Mouse (Mus musculus) monocyte, adult 5-6 weeks (primary cell): ENCODE data around the gene Mustn1. TPM values are rescaled to one million over a fixed set of nuclear protein-coding genes. Genes with fewer than 3 reads are reported as not detected.

Source experiments
- ATAC-seq: fragments of 153-309, 156-312 bp; replicated peaks from 2 replicates; pipeline ENCODE4 v1.8.0; 2017; ENCODE audit warnings: mild to moderate bottlenecking; ENCODE audit not compliant: low TSS enrichment, insufficient number of reproducible peaks, severe bottlenecking, poor library complexity, low FRiP score
- total RNA-seq: library from RNA; stranded (forward); fragments of 200-1000, 200-491, 200-594 nt; gene quantifications from 3 replicates; pipeline ENCODE4 v1.2.3, GENCODE M21; 2017

Mustn1 gene
- 0.49 to 1.3 TPM in 2 of 3 replicates, not detected in the other for total RNA-seq

DNA sequence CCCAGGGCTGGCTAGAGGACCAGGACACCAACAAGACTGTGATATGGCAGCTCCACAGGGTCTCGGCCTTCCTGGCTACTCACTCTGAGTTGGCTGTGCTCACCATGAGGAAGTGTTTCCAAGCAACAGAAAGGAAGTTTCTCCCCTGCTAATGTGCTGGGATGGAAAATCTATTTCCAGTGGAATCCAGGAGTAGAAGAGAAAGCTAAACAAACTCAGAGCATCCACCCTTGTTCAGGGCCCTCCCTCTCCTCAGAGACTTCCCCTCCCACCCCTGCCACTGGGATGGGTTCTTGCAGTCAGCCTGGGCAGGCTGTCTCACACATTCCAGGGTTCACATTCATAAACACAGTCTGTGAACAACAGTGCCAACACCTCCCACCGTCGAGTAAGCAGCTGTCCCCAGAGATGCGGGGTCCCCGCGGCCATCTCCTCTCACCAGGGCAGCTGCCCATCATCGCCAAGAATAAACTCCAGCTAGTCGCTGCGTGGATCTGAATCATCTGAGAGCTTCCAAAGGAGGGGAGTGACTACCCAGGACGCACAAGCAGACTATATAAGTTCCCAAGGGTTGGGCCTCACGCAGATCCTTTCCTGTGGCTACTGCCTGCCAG lies at the start of gene Mustn1:
Mustn1 (plus strand) TSS at position 243 of the 614 bp plus-strand sequence.
- ATAC-seq: no peak

DNA sequence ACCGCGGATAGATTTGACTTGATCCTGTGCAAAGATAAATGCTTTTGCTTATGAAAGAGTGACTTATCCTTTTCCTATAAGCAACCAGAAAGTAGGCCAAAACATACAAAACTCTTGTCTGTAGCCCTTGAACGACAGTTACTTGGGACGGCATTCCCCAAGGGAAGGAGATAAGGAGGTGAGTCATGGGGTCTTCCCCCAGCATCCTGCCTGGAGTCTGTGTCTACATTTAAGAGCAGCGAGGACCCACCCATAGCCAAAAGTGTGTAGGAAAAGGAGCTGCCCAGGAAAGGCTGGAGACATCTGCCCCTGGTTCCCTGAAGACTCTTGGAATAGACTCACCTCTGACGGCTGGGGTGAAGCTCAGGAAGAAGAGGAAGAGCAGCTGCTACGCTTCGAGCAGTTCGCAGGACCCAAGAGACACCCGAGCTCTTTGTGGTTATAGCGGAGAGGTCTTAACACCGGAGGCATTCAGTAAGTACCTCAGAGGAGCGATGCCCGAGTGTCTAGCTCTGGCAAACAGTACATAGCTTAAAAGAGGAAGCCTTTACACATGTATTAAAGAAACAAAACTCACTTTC lies 41.5 kb upstream of the Mustn1 start:
- ATAC-seq: no peak

DNA sequence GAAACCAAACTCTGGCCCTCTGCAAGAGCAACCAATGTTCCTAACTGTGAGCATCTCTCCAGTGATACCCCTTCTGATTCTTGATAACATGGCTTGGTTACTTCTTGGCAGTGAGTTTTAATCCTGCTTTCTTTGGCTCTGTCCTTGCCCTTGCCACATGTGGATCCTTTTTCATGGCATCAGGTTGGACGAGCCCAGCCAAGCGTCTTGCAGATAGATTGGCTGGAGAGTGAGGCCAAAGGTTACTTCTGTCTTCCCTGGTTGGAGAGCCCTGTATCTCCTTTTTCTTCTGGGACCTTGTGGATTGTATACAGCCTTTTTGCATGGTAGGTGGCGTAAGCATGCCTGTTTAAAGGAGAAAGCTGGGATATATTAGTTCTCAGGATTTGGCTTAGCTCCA lies 35.3 kb upstream of the Mustn1 start:
- no peak for ATAC-seq

DNA sequence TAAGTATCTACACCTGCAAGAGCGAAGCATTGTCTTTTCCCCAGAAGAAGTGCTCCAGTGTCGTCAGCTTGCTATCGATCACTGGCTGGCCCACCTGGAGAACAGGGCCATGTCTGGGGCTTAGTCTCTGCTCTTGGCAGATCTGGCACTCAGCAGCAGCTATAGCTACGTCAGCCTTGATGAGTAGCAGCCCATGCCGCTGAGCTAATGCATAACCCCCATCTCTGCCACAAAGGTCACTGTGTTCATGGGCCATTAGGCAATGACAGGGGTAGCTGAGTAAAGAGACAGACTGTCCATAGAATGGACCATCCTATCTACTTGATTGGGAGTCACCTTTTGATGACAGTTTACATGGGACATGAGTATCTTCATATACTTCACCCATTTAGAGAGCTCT lies 28.5 kb upstream of the Mustn1 start:
- no peak for ATAC-seq

DNA sequence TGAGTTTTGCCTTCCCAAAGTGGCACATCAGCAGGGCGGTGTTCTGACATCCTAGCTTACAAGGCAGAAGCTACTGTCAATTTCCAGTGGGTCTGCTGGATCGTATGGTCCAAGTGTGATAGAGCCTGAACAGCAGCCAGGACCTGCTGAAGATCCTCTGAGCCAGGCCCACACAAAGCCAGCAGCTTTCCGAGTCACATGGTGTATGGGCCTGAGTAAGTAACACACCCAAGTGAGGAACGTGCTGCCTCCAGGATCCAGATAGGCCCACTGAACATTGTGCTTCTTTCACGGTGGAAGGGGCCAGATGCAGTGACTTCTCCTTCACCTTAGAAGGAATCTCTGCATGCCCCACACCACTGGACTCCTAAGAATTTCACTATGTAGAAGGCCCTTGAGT lies 26.7 kb upstream of the Mustn1 start:
- ATAC-seq: no peak

DNA sequence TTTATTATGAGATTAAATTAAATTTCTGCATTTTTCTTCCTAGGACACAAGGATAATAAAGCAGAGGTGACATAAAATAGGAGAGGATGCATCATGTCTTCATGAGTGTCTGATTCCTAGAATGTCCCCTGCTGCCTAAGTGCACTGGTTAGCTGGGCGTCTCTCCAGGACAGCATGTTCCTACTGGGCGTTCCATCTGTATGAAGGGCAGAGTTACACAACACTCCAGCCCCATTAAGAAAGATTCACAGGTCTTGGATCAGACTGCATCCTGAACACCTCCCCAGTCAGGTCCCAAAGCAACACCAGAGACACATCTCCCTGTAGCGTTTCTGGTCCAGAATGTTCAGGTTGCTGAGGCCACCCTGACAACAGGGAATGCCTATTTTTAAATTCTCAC lies 23.7 kb upstream of the Mustn1 start:
- ATAC-seq: no peak

DNA sequence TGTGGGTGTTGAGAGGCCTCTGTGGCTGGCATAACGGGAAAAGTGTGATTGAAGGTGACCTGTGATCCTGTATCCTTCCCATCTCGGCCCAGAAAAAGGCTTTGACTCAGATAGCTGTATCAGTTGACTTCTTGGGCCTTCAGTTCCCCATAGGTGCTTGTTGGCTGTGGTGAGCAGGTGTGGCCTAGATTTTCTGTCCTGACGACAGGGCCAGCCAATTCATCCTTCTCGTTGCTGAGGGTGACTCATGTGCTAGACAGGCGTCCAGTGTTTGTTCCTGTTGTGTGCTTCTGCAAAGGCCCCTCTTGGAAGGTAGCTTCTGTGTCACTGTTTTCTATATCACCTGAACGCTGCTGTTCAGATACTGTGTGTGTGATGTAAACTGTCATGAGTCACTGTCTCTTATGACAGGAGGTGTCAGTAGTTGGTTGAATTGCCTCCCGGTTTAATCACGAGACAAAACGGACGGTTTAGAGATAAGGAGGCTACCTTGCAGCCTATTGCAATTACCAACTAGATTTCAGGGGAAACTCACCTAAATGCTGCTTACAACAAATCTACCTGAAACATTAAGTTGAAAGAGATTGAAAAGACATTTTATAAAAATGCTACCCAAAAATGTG lies 22.0 kb upstream of the Mustn1 start:
- no peak for ATAC-seq

DNA sequence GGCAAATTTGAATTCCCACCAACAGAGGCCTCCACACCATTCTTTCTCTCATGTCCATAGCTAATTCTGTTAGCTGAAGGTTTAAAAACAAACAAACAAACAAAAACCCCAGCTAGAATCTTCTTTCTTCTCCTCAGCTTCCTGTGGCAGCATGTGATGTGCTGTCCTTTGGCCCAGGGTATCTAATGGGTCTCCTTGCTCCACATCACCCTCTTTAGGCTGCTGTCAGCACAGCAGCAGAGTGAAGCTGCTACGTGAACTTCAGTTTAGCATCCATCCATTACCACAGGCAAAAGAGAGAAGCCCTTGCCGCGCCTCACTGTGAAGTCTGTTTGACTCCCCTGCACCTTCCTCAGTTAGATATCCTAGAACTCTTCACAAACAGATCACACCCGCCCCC lies 21.0 kb upstream of the Mustn1 start:
- no peak for ATAC-seq

DNA sequence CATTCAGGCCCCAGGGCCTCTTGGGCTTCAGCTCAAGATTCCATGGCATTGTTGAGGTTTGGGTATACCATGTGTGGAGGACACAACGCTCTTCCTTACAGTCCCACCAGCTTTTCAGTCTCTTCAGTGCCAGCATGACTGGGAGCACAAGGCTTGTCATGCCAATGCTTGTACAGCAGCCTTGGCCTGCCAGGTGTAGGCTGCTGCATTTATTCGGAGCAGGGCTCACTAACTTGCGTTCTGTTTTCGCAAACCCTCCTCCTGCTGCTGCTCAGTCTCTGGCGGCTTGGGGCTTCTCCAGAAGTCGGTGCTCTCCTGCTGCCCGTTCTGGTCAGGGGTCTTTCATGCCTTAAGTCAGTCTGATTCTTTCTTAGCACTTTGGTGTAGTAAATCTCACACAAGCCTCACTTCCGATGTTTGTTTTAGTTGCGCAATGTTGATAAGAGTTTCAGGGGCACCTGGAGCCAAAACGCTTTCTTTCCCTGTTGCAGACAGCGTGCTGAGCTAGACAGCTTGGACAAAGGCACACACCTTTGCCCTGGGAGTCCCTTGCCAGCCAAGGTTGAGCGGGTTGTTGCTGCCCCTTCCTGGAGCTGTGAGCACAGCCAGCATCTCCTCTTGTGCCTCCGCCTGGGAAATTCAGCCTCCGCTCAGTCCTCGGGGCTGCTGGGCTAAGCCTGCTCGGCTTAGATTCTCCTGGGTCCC lies 17.4 kb upstream of the Mustn1 start:
- no peak for ATAC-seq

DNA sequence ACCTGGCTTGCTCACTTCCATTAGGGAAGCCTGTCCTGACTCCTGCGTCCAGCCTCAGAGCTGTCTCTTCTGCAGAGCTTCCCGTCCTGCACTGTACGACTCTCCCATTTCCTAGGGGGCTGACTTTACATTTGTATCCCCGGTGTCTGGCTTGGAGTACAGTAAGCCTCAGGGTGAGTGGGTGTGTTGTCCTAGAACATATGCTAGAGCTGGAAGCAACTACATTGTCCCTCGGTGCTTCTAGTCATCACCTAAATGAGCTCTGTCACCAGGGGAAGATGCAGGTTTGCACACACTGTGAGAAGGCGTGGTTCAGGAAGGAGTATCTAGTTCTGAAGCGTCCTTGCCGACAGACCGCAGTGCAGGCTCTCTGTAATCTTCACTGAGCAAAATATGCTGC lies 16.6 kb upstream of the Mustn1 start:
- no peak for ATAC-seq

DNA sequence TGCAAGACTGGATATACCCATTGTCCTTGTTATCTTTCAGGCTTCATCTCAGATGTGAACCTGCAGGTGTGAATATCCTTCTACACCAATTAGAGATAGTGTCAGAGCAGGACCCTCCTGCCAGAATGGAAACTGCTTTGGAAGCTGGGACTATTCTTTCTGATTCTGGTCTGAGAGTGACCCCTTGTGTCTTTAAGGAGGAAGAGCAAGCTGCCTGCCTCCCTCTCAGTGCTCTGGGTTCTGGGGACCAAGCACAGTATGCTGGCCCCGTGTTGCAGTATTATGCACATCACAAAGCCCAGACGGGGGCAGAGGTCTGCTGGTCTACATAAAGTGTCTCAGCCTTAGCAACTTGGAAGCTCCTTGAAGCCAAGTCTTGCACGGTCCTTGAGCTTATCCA lies 13.7 kb upstream of the Mustn1 start:
- ATAC-seq: no peak

DNA sequence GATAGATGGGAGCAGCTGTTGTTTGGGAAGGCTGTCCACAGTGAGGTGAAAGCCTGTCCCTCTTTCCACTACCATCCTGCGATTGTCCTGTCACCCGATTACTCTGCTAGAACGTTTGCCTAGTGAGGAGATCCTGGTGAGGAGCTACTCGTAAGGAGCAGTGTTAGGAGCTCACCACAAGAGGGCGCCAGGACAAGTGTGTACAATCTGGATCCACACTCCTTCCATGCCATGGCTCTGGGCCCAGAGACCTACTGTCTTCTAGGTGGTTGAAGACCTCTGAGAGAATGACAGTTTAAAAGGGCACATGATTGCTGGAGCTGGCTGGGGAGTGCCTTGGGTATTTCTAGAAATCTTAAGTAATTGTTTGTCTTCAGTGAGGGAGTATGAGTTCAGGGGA lies 12.0 kb upstream of the Mustn1 start:
- peak; percentile 69; the same call in 1 of the 2 replicates for ATAC-seq

DNA sequence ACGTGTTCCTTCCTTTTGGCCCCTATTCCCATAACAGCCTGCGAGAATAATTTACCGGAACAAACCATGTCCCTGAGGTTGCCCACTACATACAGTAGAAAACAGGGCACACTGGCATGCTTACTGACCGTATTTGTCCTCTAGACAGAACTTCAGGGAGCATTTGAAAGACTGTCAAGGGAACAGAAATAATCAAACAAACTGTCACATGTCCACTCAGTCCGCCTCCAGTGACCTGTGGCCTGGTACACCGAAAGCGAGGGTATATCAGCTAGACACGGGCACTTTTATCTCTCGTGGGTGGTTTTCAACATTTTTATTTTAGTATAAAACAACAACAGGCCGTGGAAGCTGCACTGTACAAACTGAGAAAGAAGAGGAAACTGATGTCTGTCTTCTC lies 10.2 kb upstream of the Mustn1 start:
- no peak for ATAC-seq

DNA sequence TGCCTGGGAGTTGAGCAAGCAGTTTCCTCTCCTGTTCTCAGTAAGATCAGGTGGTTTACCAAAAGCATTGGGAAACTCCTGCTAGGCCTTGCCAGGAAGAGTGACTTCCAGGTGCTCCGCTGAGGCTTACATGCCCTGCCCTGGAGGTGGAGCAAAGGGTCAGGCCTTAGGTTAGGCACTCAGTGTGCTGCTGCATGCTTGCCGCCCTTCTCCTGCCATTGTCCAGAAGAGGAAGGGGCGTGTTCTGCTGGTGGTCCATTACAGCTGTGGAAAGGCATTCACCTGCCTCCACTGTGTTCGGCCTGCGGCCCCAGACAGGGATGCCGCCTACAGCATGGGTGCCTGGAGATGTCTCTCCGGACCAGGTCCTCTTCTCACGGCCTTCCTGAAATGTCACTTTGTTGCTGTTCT lies 9.6 kb upstream of the Mustn1 start:
- ATAC-seq: no peak

DNA sequence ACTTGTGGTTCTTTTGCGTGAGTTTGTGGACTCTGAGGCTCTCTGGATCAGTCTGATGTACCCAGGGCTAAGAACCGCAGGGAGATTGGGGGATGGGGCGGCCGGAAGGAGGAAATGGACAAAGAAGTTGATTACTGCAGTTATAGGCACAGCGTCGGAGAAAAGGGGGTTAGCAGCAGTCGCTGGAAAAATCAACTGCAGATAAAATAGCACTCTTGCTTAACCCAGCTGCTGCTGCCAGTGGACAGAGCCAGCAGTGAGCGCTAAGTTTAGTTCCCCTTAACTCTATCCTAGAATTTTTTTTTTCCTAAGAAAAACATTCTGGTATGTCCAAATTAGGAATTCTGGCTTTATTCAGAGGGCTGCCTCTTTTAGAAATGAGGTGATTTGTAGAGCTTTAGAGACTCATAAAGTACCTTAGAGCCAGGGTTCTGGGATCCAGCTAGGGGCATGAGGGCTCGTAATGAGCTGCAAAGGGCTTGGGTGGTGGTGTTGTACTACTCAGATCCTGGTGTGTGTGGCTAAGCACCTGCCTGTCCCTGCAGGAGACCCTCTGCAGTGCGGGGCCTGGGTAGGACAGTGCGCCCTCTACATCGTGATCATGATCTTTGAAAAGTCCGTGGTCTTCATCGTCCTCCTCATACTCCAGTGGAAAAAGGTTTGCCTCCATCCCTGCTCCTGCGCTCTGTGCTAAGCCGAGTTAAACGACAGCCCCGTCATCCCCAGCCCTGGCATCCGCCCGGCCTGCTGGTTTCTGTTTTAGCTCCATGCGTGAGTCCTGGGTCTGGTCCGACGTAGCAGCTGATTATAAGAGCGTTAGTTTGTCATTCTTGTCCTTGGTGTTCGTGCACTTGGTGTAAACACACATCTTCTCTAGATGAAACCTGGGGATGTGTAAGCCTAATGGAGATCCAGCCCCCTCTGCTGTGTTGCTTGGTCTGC lies 8.5 kb upstream of the Mustn1 start:
- ATAC-seq: no peak

DNA sequence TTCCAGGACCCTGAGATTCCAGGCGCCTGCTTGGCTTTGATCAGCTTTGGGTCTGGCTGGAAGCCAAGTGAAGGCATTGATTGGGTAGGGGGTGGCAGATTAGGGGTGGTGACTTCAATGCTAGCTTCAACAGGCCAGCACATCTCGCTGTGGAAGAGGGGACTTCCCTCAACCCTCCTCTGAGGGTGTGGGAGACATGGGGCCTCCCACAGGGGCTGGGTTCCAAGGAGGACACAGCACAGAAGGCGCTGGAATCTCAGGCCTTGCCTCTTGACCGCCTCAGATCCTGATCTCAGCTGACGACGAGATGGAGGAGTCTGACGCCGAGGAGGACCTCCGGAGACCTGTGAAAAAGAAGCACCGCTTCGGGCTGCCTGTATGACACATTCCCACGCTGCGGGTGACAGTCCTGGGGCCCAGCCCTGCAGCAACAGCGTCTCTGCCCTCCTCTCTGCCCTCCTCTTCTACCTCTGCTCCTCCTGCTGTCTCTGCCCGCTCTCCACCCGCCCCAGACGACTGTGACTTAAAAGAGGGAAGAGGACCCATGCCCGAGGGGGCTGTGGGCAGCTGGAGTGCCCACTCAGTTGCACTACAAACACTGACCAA lies 4.8 kb upstream of the Mustn1 start:
- ATAC-seq: no peak

DNA sequence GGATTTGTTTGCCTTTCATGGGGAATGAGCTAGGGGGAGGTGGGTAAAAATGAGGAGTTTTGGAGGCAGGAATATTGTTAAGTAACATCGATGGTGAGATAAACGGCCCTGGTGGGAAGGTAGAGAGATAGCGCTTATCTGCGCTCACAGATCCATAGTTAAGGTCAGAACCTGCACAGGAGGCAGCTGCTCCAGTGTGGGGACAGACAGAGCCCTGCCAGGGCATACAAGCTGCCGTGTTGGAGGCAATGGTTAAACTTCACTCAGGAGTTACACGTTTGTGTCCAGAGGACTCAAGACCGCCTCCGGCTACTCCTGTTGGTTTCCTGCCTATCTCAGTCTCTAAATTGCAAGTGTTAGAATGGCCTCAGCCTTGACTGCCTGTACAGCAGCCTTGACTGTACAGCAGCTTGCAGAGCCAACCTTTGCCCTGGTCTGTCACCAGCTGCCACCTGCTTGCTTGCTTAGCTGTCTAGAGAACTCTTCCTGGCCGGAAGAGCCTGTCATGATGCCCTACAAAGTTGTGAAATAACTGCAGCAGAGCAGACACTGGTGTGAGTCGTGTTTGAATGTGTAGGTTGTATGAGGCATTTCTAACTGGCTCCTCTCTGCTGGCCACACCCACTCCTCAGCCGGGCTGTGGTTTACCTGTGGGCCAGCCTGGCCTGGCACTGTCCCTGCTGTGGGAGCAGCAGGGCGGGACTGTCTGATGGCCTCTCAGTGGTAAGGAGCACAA lies 3.7 kb upstream of the Mustn1 start:
- ATAC-seq: no peak

DNA sequence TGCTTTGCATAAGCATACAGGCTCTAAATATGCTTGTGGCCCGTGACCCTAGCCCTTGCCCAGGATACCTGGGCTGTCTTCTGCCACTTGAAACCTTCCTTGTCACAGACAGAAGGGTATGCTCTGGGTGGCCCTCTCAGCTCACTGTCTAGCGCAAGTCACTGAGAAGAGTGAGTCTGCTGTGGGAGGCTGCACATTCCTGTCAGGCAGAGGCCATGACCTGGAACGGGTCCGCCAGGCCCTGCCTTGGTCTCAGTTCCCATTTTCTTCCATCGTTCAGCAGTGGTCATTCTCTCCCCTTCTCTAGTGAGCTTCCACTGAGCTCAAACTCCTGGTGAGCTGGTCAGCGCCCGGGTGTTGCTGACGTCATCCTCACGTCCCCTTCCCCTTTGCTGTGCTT lies 3.0 kb upstream of the Mustn1 start:
- no peak for ATAC-seq
